Mouse (Mus musculus) lung, adult 2 months (tissue): ENCODE measurements around the gene Mief2. TPM values are rescaled to one million over a fixed set of nuclear protein-coding genes. Genes with fewer than 3 reads are reported as not detected.

Experiments
- DNase-seq: peaks from one replicate; pipeline ENCODE4 v3.0.0; 2022
- H3K4me1 ChIP-seq: fragments of 200-500 bp; 2 replicates; pipeline ENCODE4 v1.6.1; 2011; ENCODE audit warnings: low read length; ENCODE audit not compliant: control insufficient read depth, insufficient read depth
- H3K4me3 ChIP-seq: fragments of 200-500 bp; replicated peaks from 2 replicates; pipeline ENCODE3; 2011; ENCODE audit warnings: low read depth, mild to moderate bottlenecking, control low read depth, low read length; ENCODE audit errors: extremely low read depth
- CTCF ChIP-seq: fragments of 200-500 bp; IDR thresholded peaks from 2 replicates; pipeline ENCODE4 v1.5.1; 2011; ENCODE audit warnings: mild to moderate bottlenecking, low read length, control low read depth; ENCODE audit not compliant: insufficient read depth
- POLR2A ChIP-seq: fragments of 200-500 bp; IDR thresholded peaks from 2 replicates; pipeline ENCODE4 v1.6.1; 2011; ENCODE audit warnings: low read depth, mild to moderate bottlenecking, control low read depth, low read length, borderline replicate concordance; ENCODE audit errors: extremely low read depth
- WGBS: fragments of 180-500 bp; shearing (Covaris S2); methylation state at CpG from one replicate; pipeline ENCODE4 v1.1.7; 2018; 5-methylcytosine and 5-hydroxymethylcytosine counted together
- polyA plus RNA-seq: library from polyadenylated mRNA; depleted of rRNA; stranded (reverse); fragments of >200 nt; gene quantifications from 2 replicates; pipeline ENCODE4 v1.2.3, GENCODE M21; 2012

Mief2 gene
- polyA plus RNA-seq, 1 experiment, result 25.4 TPM

DNA sequence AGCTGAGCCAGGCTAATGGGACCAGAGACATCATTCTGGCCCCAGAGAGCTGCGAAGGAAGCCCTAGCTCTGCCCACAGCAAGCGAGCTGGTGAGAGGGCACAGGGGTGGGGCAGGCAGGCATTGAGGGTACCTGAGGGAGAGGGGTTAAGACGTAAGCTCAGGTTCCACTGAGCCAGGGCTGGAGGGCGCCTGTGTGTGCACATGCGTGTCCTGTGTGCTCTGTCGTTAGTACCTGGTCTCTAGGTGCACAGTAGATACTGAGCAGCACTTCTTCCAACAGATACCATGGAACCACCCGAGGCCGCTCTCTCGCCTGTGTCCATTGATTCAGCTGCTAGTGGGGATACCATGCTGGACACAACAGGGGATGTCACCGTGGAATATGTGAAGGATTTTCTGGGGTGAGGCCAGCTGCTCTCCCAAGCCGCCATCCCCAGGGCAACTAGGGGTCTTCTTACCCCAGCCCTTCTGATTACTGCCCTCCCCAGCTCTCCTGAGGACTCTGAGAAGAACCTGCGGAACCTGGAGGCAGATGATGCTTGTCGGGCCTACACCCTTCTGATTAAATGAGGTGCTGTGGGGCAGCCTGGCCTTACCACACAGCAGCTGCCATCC lies 15.5 kb upstream of the Mief2 start:
- WGBS, result 88% methylated on average over 13 of the region's 13 CpGs
- no peak overlapping the region for H3K4me3 ChIP-seq
- no peak for DNase-seq
- TF ChIP-seq POLR2A, result no peak
- no peak for TF ChIP-seq CTCF
- peaks cover 4% of the 10 kb centered on the region for H3K4me1 ChIP-seq

DNA sequence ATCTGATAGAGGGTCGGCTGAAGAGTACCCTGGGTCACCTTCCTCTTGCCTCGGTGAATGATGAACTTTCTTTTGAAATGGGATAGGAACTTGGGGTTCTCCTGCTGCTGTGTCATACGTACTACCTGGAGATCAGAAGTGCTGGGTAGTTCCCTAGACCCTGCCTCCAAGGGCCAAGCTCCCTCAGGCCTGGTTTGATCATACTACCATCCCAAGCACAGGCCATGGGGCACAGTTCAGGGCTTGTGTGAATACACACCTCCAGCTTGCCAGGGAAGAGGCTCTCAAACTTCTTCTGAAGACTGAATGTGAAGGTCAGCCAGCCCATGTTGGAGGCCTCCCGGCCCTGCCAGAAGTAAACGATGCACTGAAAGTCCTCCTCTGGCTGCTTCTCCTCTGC lies 12.4 kb upstream of the Mief2 start:
- TF ChIP-seq CTCF, result no peak
- no peak for DNase-seq
- no peak overlapping the region for H3K4me3 ChIP-seq
- H3K4me1 ChIP-seq, result no peaks in the 10 kb centered on the region
- WGBS, result 84% methylated on average over 5 of the region's 5 CpGs

DNA sequence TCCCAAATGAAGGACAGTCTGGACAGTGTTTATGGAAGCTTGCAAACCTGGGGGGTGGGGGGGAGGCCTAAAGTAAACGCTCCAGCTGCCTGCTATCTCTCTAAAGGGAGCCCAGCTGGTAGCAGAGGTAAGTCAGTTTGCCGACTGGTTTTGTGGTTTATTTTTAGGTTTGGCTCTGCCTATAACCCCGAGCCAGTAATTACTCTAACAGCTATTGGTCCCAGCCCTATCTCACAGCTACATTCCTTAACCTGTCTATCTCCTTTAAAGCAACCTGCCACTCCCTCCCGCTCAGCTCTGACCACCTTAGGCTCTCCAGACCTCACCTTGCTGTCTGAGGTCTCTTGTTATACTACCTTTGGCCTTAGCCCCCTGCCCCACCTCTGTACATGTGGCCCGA lies 8.9 kb upstream of the Mief2 start:
- WGBS, result 70% methylated on average over 5 of the region's 5 CpGs
- no peak overlapping the region for H3K4me3 ChIP-seq
- no peak for DNase-seq
- no peak for TF ChIP-seq CTCF
- TF ChIP-seq POLR2A, result no peak
- no peaks in the 10 kb centered on the region for H3K4me1 ChIP-seq

DNA sequence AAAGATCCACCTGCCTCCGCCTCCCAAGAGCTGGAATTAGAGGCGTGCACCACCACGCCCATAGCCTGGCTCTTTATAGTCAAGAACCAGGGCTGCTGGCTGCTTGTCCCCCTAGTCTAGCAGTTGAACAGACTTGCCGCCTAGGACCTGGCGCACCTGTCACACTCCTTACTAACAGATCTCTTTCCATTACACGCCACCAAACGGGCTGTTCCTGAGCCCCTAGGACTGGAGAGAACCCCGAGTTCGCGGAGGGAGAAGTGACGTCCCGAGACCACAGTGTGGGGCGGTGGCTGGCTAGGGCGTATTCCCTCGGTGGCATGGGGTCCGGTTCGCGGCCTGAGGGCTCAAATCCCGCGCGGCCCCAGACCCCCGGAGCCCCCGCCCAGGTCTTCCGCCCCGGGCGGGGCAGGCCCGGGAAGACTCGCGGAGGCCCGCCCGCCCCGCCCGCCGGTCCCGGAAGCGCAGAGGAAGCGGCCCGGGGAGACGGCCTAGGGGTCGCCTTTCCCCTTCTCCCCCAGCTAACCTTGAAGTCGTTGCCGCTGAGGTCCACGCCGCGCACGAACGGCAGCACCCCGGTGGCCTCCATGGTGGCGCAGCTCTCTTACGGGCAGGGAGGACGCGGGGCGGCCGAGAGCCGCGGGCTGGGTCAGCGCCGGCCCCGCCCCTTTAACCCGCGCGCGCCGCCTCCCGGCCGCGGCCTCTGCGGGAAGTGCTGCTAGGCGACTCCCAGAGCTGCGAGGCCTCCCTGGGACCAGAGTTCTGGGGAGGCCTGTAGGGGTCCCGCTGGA lies 1.4 kb upstream of the Mief2 start, which contains the start of gene Flii:
Gene Flii, minus strand, starts transcription at position 663 of the 791 bp plus-strand sequence.
- Histone ChIP-seq H3K4me3 (peak within 1 kb of the TSS; percentile 99), H3K4me1 (peaks cover 18% of the 10 kb centered on the region)
- TF ChIP-seq POLR2A (peak; percentile 76), CTCF (no peak)
- WGBS, result under 1% methylated on average over 68 of the region's 71 CpGs
- DNase-seq, result peak; percentile 84

DNA sequence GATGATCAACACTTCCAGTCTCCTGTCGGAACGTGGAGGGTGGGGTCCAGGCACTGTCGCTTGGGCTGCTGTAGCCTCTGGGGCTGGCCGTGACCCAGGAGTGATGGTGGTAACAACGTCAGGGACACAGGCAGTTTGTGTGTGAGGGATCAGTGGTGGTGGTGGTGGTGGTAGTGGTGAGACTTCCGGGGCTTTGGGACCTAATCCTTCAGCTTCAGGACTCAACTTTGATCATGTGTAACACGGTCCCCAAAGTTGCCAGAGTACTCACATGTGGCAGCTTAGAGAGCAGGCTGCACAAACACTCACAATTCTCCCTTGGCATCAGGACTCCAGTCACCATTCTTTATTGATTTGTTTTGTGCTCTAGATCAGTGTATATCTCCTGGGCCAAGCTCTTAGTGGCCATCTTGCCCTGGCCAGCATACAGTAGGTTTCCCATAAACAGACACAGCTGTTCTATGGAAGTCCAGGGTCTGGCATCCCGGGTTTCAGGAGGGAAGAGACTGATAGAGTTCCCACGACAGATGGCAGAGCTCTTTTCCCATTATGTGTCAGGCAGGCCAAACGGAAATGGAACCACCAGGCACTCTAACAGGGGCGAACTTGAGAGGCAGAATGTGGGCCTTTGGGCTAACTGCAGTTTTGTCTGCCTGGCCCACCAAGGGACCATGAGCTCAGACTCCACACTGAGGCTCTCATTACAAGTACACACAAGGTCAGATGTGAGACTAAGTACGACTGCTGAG lies 632 bp upstream of the Mief2 start:
- peaks cover 18% of the 10 kb centered on the region for H3K4me1 ChIP-seq
- 2% methylated on average over 12 of the region's 12 CpGs for WGBS
- peak; percentile 37 for DNase-seq

DNA sequence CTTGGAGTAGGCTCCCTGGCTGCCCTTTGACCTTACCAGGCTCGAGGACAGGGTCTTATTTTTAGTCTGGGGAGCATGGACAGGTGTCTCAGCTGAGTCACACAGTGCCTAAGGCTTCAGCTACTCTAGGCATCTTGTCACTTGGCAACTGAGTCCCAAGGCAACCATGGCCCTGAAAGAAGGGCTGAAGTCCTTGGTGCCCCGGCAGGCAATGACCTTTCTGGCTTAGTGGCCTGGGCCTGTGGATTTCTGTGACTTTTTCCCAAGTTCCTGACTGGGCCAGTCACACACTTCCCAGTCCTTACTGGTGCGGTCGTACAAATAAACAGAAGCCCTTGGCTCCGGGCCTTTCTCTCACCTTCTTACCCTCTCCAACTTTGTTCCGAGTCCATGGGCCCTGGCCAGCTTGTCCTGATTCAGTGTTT lies 1.0 kb downstream of the Mief2 start:
- peak; percentile 52 for DNase-seq
- TF ChIP-seq CTCF, result no peak
- no peak for TF ChIP-seq POLR2A
- WGBS, result 46% methylated on average over 6 of the region's 6 CpGs
- Histone ChIP-seq H3K4me3 (no peak overlapping the region), H3K4me1 (peaks cover 18% of the 10 kb centered on the region)

More for the DNA sequence above, 632 bp upstream of the Mief2 start:
- TF ChIP-seq POLR2A (no peak), CTCF (no peak)
- peak overlapping the region; percentile 99 for H3K4me3 ChIP-seq

DNA sequence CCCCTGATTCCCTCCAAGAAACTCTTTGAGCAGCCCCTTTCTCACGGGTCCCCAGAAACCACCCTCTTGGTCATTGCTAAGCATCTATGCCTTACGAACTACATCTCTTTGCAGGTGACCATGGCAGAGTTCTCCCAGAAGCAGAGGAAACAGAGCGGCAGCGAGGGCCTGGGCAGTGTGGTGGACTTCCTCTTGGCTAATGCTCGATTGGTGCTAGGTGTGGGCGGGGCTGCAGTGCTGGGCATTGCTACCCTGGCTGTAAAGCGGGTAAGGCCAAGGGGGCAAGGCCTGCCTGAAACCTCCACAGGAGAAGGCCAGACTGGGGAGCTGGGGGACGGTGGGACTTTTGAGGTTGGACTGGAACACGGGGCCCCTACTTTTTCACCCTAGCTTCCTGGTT lies 2.0 kb downstream of the Mief2 start:
- WGBS, result 67% methylated on average over 9 of the region's 9 CpGs
- no peak for DNase-seq
- TF ChIP-seq POLR2A, result no peak
- TF ChIP-seq CTCF, result no peak
- Histone ChIP-seq H3K4me3 (no peak overlapping the region), H3K4me1 (peaks cover 18% of the 10 kb centered on the region)

DNA sequence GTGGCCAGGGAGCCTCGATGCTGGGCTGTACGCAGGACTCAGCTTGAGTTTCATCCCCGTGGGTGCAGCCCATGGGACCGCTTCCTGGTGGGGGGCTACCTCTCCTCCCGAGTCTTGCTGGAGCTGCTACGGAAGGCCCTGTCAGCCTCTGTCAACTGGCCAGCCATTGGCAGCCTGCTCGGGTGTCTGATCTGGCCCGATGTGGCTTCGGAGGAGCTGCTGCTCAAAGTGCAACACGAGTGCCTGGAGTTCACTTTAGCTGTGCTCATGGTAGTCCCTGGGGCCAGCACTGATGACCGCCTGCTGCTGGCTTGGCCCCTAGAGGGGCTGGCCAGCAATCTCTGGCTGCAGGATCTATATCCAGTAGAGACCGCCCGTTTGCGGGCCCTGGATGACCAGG lies 3.1 kb downstream of the Mief2 start:
- no peak for DNase-seq
- 87% methylated on average over 14 of the region's 14 CpGs for WGBS
- Histone ChIP-seq H3K4me3 (no peak overlapping the region), H3K4me1 (peaks cover 11% of the 10 kb centered on the region)
- TF ChIP-seq POLR2A (no peak), CTCF (no peak)

- TF ChIP-seq CTCF (no peak), POLR2A (no peak)
- peaks cover 1% of the 10 kb centered on the region; the same call in 1 of the 2 replicates for H3K4me1 ChIP-seq
- no peak overlapping the region for H3K4me3 ChIP-seq
- WGBS, result 52% methylated on average over 2 of the region's 2 CpGs
- DNase-seq, result no peak
These were observed 6.0 kb downstream of the Mief2 start for GRCm38 (mm10) chr11:60734206-60734605.

- TF ChIP-seq POLR2A (no peak), CTCF (no peak)
- WGBS, result 69% methylated on average over 5 of the region's 5 CpGs
- Histone ChIP-seq H3K4me3 (no peak overlapping the region), H3K4me1 (no peaks in the 10 kb centered on the region)
- DNase-seq, result no peak
These were observed 7.0 kb downstream of the Mief2 start for GRCm38 (mm10) chr11:60735191-60735590.
